Mouse (Mus musculus) lung, adult 2 months (tissue): Measurements from ENCODE around the gene T2.

Experiments used
- CTCF ChIP-seq: fragments of 200-500 bp; IDR thresholded peaks from 2 replicates; pipeline ENCODE4 v1.5.1; 2011; ENCODE audit warnings: mild to moderate bottlenecking, low read length, control low read depth; ENCODE audit not compliant: insufficient read depth
- POLR2A ChIP-seq: fragments of 200-500 bp; IDR thresholded peaks from 2 replicates; pipeline ENCODE4 v1.6.1; 2011; ENCODE audit warnings: low read depth, mild to moderate bottlenecking, control low read depth, low read length, borderline replicate concordance; ENCODE audit errors: extremely low read depth

- TF ChIP-seq CTCF (peak; percentile 35), POLR2A (no peak)
Observed at GRCm38 (mm10) chr17:8423283-8423682, 67.5 kb downstream of the T2 start.
